Mouse (Mus musculus): ENCODE measurements around the gene Olfr1151. TPM values are rescaled to one million over a fixed set of nuclear protein-coding genes. Genes with fewer than 3 reads are reported as not detected.

Gene Olfr1151
- total RNA-seq (2023): not detected

GRCm38 (mm10) chr2:87855562-87855961, at the start of gene Olfr1151:
Gene Olfr1151, plus strand, starts transcription at chr2:87855862.

GRCm38 (mm10) chr2:87809522-87809921, 46.1 kb upstream of the Olfr1151 start, which contains the start of gene Olfr1145:
Gene Olfr1145, plus strand, starts transcription at chr2:87809822.

GRCm38 (mm10) chr2:87830233-87830632, 25.4 kb upstream of the Olfr1151 start, which contains the start of gene Olfr1148:
Gene Olfr1148, plus strand, starts transcription at chr2:87830533.

GRCm38 (mm10) chr2:87843693-87844092, 12.0 kb upstream of the Olfr1151 start, which contains the start of gene Olfr1150-ps1:
Gene Olfr1150-ps1, plus strand, starts transcription at chr2:87843993.

GRCm38 (mm10) chr2:87866192-87866591, 10.5 kb downstream of the Olfr1151 start, which contains the start of gene Olfr1152:
Gene Olfr1152, plus strand, starts transcription at chr2:87866492.

GRCm38 (mm10) chr2:87894662-87895061, 39.0 kb downstream of the Olfr1151 start, which contains the start of gene Olfr1153:
Gene Olfr1153, plus strand, starts transcription at chr2:87894962.

GRCm38 (mm10) chr2:87905066-87905465, 49.4 kb downstream of the Olfr1151 start, which contains the start of gene Olfr1154:
Gene Olfr1154, minus strand, starts transcription at chr2:87905166.

Other genes with a start within 250 kb of the Olfr1151 start
- gene Olfr1130, start 249.7 kb upstream of the Olfr1151 start, total RNA-seq (2023): not detected
- gene Olfr1131, start 228.8 kb upstream of the Olfr1151 start, total RNA-seq (2023): not detected
- not detected for gene Olfr1132, start 218.3 kb upstream of the Olfr1151 start, total RNA-seq (2023)
- not detected for gene Olfr1133, start 208.5 kb upstream of the Olfr1151 start, total RNA-seq (2023)
- not detected for gene Olfr1134, start 197.4 kb upstream of the Olfr1151 start, total RNA-seq (2023)
- not detected for gene Olfr1135, start 182.2 kb upstream of the Olfr1151 start, total RNA-seq (2023)
- not detected for gene Olfr1136, start 161.9 kb upstream of the Olfr1151 start, total RNA-seq (2023)
- gene Olfr1137, start 142.7 kb upstream of the Olfr1151 start, total RNA-seq (2023): not detected
- gene Olfr1138, start 115.9 kb upstream of the Olfr1151 start, total RNA-seq (2023): not detected
- not detected for gene Olfr1140, start 112.1 kb upstream of the Olfr1151 start, total RNA-seq (2023)
- not detected for gene Olfr1141, start 101.9 kb upstream of the Olfr1151 start, total RNA-seq (2023)
- not detected for gene Olfr152, start 76.4 kb upstream of the Olfr1151 start, total RNA-seq (2023)
- gene Olfr1143, start 55.3 kb upstream of the Olfr1151 start, total RNA-seq (2023): not detected
- gene Olfr1145, start 46.0 kb upstream of the Olfr1151 start, total RNA-seq (2023): not detected
- gene Olfr1148, start 25.3 kb upstream of the Olfr1151 start, total RNA-seq (2023): not detected
- gene Olfr1150-ps1, start 11.9 kb upstream of the Olfr1151 start, total RNA-seq (2023): not detected
- gene Olfr1152, start 10.6 kb downstream of the Olfr1151 start, total RNA-seq (2023): not detected
- gene Olfr1153, start 39.1 kb downstream of the Olfr1151 start, total RNA-seq (2023): not detected
- gene Olfr1154, start 49.3 kb downstream of the Olfr1151 start, total RNA-seq (2023): not detected
- not detected for gene Olfr1155, start 89.3 kb downstream of the Olfr1151 start, total RNA-seq (2023)
- gene Olfr1156, start 97.2 kb downstream of the Olfr1151 start, total RNA-seq (2023): not detected
- not detected for gene Olfr1157, start 112.4 kb downstream of the Olfr1151 start, total RNA-seq (2023)
- not detected for gene Olfr74, start 118.8 kb downstream of the Olfr1151 start, total RNA-seq (2023)
- gene Olfr1158, start 134.3 kb downstream of the Olfr1151 start, total RNA-seq (2023): not detected
- not detected for gene Olfr1160, start 152.4 kb downstream of the Olfr1151 start, total RNA-seq (2023)
- gene Olfr1161, start 166.9 kb downstream of the Olfr1151 start, total RNA-seq (2023): not detected
- not detected for gene Olfr73, start 181.8 kb downstream of the Olfr1151 start, total RNA-seq (2023)
- gene Olfr1162, start 195.3 kb downstream of the Olfr1151 start, total RNA-seq (2023): not detected
- gene Olfr1163, start 216.0 kb downstream of the Olfr1151 start, total RNA-seq (2023): not detected
- not detected for gene Olfr1164, start 238.1 kb downstream of the Olfr1151 start, total RNA-seq (2023)